Mouse (Mus musculus) olfactory bulb, adult 2 months (tissue): Measurements from ENCODE around the gene Ppp4r4. TPM values are rescaled to one million over a fixed set of nuclear protein-coding genes. Genes with fewer than 3 reads are reported as not detected.
"Not testable (repeated sequence)": the region's sequence is repeated elsewhere in the genome, so short reads cannot be mapped to it uniquely, and the experiment has no call there.

Experiments
- H3K27ac ChIP-seq: fragments of 200-500 bp; 2 replicates; pipeline ENCODE4 v1.5.1; 2012; ENCODE audit warnings: low read depth, low read length; ENCODE audit not compliant: insufficient read depth
- H3K4me1 ChIP-seq: fragments of 200-500 bp; 2 replicates; pipeline ENCODE4 v1.6.1; 2012; ENCODE audit warnings: low read length; ENCODE audit not compliant: control insufficient read depth, insufficient read depth
- H3K4me3 ChIP-seq: fragments of 200-500 bp; 2 replicates; pipeline ENCODE4 v1.5.1; 2012; ENCODE audit warnings: mild to moderate bottlenecking, low read depth, low read length, moderate library complexity; ENCODE audit not compliant: insufficient read depth
- CTCF ChIP-seq: fragments of 200-500 bp; IDR thresholded peaks from 2 replicates; pipeline ENCODE4 v1.5.1; 2012; ENCODE audit warnings: low read depth, mild to moderate bottlenecking, low read length, moderate library complexity; ENCODE audit not compliant: insufficient read depth
- POLR2A ChIP-seq: fragments of 200-500 bp; IDR thresholded peaks from 2 replicates; pipeline ENCODE4 v1.6.1; 2012; ENCODE audit warnings: mild to moderate bottlenecking, low read depth, low read length, moderate library complexity; ENCODE audit not compliant: insufficient read depth
- WGBS: fragments of 180-500 bp; shearing (Covaris S2); methylation state at CpG from one replicate; pipeline ENCODE4 v1.1.7; 2018; 5-methylcytosine and 5-hydroxymethylcytosine counted together
- polyA plus RNA-seq: library from polyadenylated mRNA; stranded (reverse); fragments of >200 nt; gene quantifications from 2 replicates; pipeline ENCODE4 v1.2.4, GENCODE M21; 2012; ENCODE audit warnings: low replicate concordance; ENCODE audit not compliant: missing spikeins, insufficient read depth, insufficient read length

Gene Ppp4r4
- not detected in 2 replicates for polyA plus RNA-seq

- TF ChIP-seq POLR2A (peak; percentile 43; the same call in 1 of the 2 replicates), CTCF (no peak)
- Histone ChIP-seq H3K4me1 (peaks cover 5% of the 10 kb centered on the region), H3K27ac (peak within 1 kb of the TSS; percentile 74), H3K4me3 (peak within 1 kb of the TSS; percentile 88)
- WGBS = under 1% methylated on average over 72 of the region's 74 CpGs
Measured at GRCm38 (mm10) chr12:103532020-103532648, at the start of gene Ppp4r4. Ppp4r4 (plus strand) TSS chr12:103532283.

GRCm38 (mm10) chr12:103482781-103483180, 49.3 kb upstream of the Ppp4r4 start:
- 89% methylated on average over 2 of the region's 2 CpGs for WGBS
- no peak overlapping the region for H3K4me3 ChIP-seq
- H3K27ac ChIP-seq = no peak overlapping the region
- H3K4me1 ChIP-seq = no peaks in the 10 kb centered on the region
- TF ChIP-seq POLR2A (no peak), CTCF (no peak)

- not testable (repeated sequence) for H3K4me3 ChIP-seq, H3K27ac ChIP-seq, H3K4me1 ChIP-seq
- WGBS = 69% methylated on average over 9 of the region's 9 CpGs
Measured at GRCm38 (mm10) chr12:103484200-103484972, 47.7 kb upstream of the Ppp4r4 start.

- no peak for TF ChIP-seq CTCF
- TF ChIP-seq POLR2A = no peak
- WGBS = 82% methylated on average over 1 of the region's 1 CpGs
- Histone ChIP-seq H3K4me3 (no peak overlapping the region), H3K4me1 (no peaks in the 10 kb centered on the region), H3K27ac (no peak overlapping the region)
Measured at GRCm38 (mm10) chr12:103486726-103487125, 45.4 kb upstream of the Ppp4r4 start.

GRCm38 (mm10) chr12:103487276-103487675, 44.8 kb upstream of the Ppp4r4 start:
- Histone ChIP-seq H3K4me1 (no peaks in the 10 kb centered on the region), H3K4me3 (no peak overlapping the region), H3K27ac (no peak overlapping the region)
- no peak for TF ChIP-seq POLR2A
- TF ChIP-seq CTCF = no peak
- 57% methylated on average over 4 of the region's 4 CpGs for WGBS

- H3K4me1 ChIP-seq = no peaks in the 10 kb centered on the region
- H3K4me3 ChIP-seq = no peak overlapping the region
- TF ChIP-seq CTCF = no peak
- TF ChIP-seq POLR2A = no peak
- 65% methylated on average over 2 of the region's 2 CpGs for WGBS
- no peak overlapping the region for H3K27ac ChIP-seq
Measured at GRCm38 (mm10) chr12:103487750-103488149, 44.3 kb upstream of the Ppp4r4 start.

GRCm38 (mm10) chr12:103491091-103491730, 40.9 kb upstream of the Ppp4r4 start:
- Histone ChIP-seq H3K4me1 (no peaks in the 10 kb centered on the region), H3K4me3 (no peak overlapping the region), H3K27ac (no peak overlapping the region)
- TF ChIP-seq POLR2A (no peak), CTCF (no peak)
- 74% methylated on average over 3 of the region's 3 CpGs for WGBS

- Histone ChIP-seq H3K4me3 (no peak overlapping the region), H3K27ac (no peak overlapping the region), H3K4me1 (no peaks in the 10 kb centered on the region)
- no peak for TF ChIP-seq CTCF
- TF ChIP-seq POLR2A = no peak
- 30% methylated on average over 5 of the region's 5 CpGs for WGBS
Measured at GRCm38 (mm10) chr12:103492767-103493166, 39.3 kb upstream of the Ppp4r4 start.

GRCm38 (mm10) chr12:103494486-103494885, 37.6 kb upstream of the Ppp4r4 start:
- Histone ChIP-seq H3K27ac (no peak overlapping the region), H3K4me3 (no peak overlapping the region), H3K4me1 (no peaks in the 10 kb centered on the region)
- 23% methylated on average over 6 of the region's 6 CpGs for WGBS
- no peak for TF ChIP-seq POLR2A
- 0 out of 2 replicates have a peak, but pooled peaks have one; percentile 23 for TF ChIP-seq CTCF
